Mouse (Mus musculus): ENCODE results near the gene Grid2. TPM values are rescaled to one million over a fixed set of nuclear protein-coding genes. Genes with fewer than 3 reads are reported as not detected.

The Grid2 gene
- total and polyA plus RNA-seq, 3 experiments = not detected

DNA sequence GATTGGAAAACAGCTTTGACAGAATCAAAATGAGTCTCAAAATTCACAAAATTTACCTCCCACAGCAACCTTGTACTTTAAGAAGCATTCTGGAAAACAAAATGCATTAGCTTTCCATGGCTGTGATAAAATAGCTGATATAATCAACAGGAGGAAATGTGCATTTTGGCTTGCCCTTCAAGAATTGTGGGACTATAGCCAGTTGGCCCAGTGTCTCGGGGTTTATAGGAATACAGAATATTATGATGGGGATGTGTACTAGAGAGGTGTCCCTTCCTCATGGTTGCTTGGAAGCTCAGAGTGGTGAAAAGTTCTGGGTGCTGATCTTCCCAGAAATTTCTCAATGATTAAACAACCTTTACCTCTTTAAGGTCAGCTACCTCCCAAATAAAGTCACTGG, 995.4 kb downstream of the Grid2 start:
- Histone ChIP-seq H3K36me3 (ENCODE audit: control insufficient read depth in 1 of 2, insufficient read depth in 2 of 2, low read length in 2 of 2) (no peaks in the 10 kb centered on the region), H3K4me3 (ENCODE audit: control insufficient read depth in 1 of 2, insufficient read depth in 1 of 2, low read depth in 2 of 2, low read length in 2 of 2) (no peak overlapping the region), H3K9me3 (replicated peaks; ENCODE audit: insufficient read depth, low read length) (no peaks in the 10 kb centered on the region), H3K27ac (ENCODE audit: control insufficient read depth, low read depth, low read length) (no peak overlapping the region), H3K27me3 (ENCODE audit: control insufficient read depth in 1 of 2, insufficient read depth in 2 of 2, low read length in 2 of 2) (no peaks in the 10 kb centered on the region), H3K79me2 (ENCODE audit: control insufficient read depth, insufficient read depth, low read length, poor library complexity) (no peaks in the 10 kb centered on the region), H3K9ac (ENCODE audit: control insufficient read depth, low read depth, low read length, poor library complexity, severe bottlenecking) (no peak overlapping the region), H3K4me1 (ENCODE audit: control insufficient read depth in 1 of 2, insufficient read depth in 2 of 2, low read length in 2 of 2) (no peaks in the 10 kb centered on the region)
- no peak for TF ChIP-seq SMC3 (IDR thresholded peaks at IDR 0.05; ENCODE audit: low read depth, low read length)
- TF ChIP-seq NELFE (IDR thresholded peaks at IDR 0.05; ENCODE audit: low read depth, low read length) = no peak
- no peak for TF ChIP-seq GABPA (IDR thresholded peaks at IDR 0.05; ENCODE audit: low read depth, low read length)
- no peak for TF ChIP-seq EP300 (IDR thresholded peaks at IDR 0.05; ENCODE audit: low read depth in 1 of 2, low read length in 2 of 2)
- no peak for TF ChIP-seq MAZ (IDR thresholded peaks at IDR 0.05; ENCODE audit: low read depth, low read length)
- no peak for TF ChIP-seq RCOR1 (IDR thresholded peaks at IDR 0.05; ENCODE audit: low read depth, low read length)
- no peak for TF ChIP-seq MYC (IDR thresholded peaks at IDR 0.05; ENCODE audit: low read depth, low read length)
- no peak for TF ChIP-seq MXI1 (IDR thresholded peaks at IDR 0.05; ENCODE audit: low read depth, low read length)
- TF ChIP-seq ZKSCAN1 (IDR thresholded peaks at IDR 0.05; ENCODE audit: low read depth, low read length) = no peak
- TF ChIP-seq NRF1 (IDR thresholded peaks at IDR 0.05; ENCODE audit: insufficient read depth, low read depth, low read length, poor library complexity, severe bottlenecking) = no peak
- TF ChIP-seq HCFC1 (IDR thresholded peaks at IDR 0.05; ENCODE audit: low read depth, low read length) = no peak
- no peak for DNase-seq (ENCODE audit: low read depth, low spot score)

DNA sequence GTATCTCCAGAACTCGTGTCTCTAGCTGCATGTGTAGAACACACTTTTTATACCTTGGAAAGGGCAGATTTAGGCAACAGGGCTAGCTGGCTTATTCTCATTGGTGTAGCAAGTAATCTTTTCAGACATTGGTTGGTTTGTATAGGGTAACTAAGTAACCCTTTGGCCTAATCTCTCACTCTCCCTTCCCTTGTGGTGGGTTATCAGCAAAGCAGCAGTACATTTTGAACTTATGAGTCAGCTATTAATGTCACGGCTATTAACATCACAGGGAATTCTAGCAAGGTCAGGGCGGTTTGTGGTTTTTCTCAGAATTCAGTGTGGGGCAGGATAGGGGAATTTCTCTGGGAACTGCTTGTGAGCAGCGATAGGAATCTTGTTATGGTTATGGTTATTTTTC, 1007.8 kb downstream of the Grid2 start:
- no peaks in the 10 kb centered on the region for H3K79me2 ChIP-seq (ENCODE audit: control insufficient read depth, insufficient read depth, low read length, poor library complexity)
- H3K4me1 ChIP-seq (ENCODE audit: control insufficient read depth in 1 of 2, insufficient read depth in 2 of 2, low read length in 2 of 2) = no peaks in the 10 kb centered on the region
- H3K9ac ChIP-seq (ENCODE audit: control insufficient read depth, low read depth, low read length, poor library complexity, severe bottlenecking) = no peak overlapping the region
- H3K36me3 ChIP-seq (ENCODE audit: control insufficient read depth in 1 of 2, insufficient read depth in 2 of 2, low read length in 2 of 2) = no peaks in the 10 kb centered on the region
- TF ChIP-seq ZMIZ1 (IDR thresholded peaks at IDR 0.05; ENCODE audit: low read depth, low read length) = no peak
- TF ChIP-seq ZC3H11A (IDR thresholded peaks at IDR 0.05; ENCODE audit: low read depth, low read length) = no peak
- no peak for TF ChIP-seq MYC (IDR thresholded peaks at IDR 0.05; ENCODE audit: low read depth, low read length)
- DNase-seq (ENCODE audit: low read depth, low spot score) = peak; percentile 2
- no peaks in the 10 kb centered on the region for H3K27me3 ChIP-seq (ENCODE audit: control insufficient read depth in 1 of 2, insufficient read depth in 2 of 2, low read length in 2 of 2)
- no peak overlapping the region for H3K4me3 ChIP-seq (ENCODE audit: control insufficient read depth in 1 of 2, insufficient read depth in 1 of 2, low read depth in 2 of 2, low read length in 2 of 2)
- no peaks in the 10 kb centered on the region for H3K9me3 ChIP-seq (replicated peaks; ENCODE audit: insufficient read depth, low read length)
- no peak overlapping the region for H3K27ac ChIP-seq (ENCODE audit: control insufficient read depth, low read depth, low read length)

DNA sequence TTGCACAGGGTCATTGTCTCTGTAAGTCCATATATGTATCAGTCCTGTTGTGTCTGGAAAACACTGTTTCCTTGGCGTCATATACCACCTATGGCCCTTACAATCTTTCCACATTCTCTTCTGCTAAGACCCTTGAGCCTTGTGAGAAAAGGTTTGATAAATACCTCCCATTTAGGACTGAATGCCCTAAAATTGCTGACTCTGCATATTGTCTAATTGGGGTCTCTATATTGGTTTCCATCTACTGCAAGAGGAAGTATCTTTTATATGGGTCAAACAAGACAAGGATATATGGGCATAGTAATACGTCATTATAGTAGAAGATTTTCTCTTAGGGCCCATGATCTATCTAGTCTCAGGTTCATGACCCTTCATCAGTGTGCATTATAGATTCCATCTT, 1008.5 kb downstream of the Grid2 start:
- Histone ChIP-seq H3K27me3 (ENCODE audit: control insufficient read depth in 1 of 2, insufficient read depth in 2 of 2, low read length in 2 of 2) (no peaks in the 10 kb centered on the region), H3K79me2 (ENCODE audit: control insufficient read depth, insufficient read depth, low read length, poor library complexity) (no peaks in the 10 kb centered on the region), H3K4me3 (ENCODE audit: control insufficient read depth in 1 of 2, insufficient read depth in 1 of 2, low read depth in 2 of 2, low read length in 2 of 2) (no peak overlapping the region), H3K4me1 (ENCODE audit: control insufficient read depth in 1 of 2, insufficient read depth in 2 of 2, low read length in 2 of 2) (no peaks in the 10 kb centered on the region), H3K9ac (ENCODE audit: control insufficient read depth, low read depth, low read length, poor library complexity, severe bottlenecking) (no peak overlapping the region), H3K9me3 (replicated peaks; ENCODE audit: insufficient read depth, low read length) (no peaks in the 10 kb centered on the region), H3K36me3 (ENCODE audit: control insufficient read depth in 1 of 2, insufficient read depth in 2 of 2, low read length in 2 of 2) (no peaks in the 10 kb centered on the region), H3K27ac (ENCODE audit: control insufficient read depth, low read depth, low read length) (no peak overlapping the region)
- TF ChIP-seq TCF12 (IDR thresholded peaks at IDR 0.05; ENCODE audit: low read depth, low read length) = no peak
- 0 out of 2 replicates have a peak, but pooled peaks have one; percentile 46 for TF ChIP-seq MAFK (IDR thresholded peaks at IDR 0.05; ENCODE audit: borderline replicate concordance, low read depth, low read length)
- DNase-seq (ENCODE audit: low read depth, low spot score) = no peak

All from MEL (cell line).